Mouse (Mus musculus) heart, postnatal 0 days (tissue): Measurements from ENCODE around the gene Rbfox1.

Experiments
- CTCF ChIP-seq: IDR thresholded peaks from 2 replicates; pipeline ENCODE4 v1.5.1; 2016; ENCODE audit warnings: antibody characterized with exemption, control low read depth, low read depth
- EP300 ChIP-seq: IDR thresholded peaks from 2 replicates; pipeline ENCODE4 v1.6.1; 2016; ENCODE audit warnings: antibody characterized with exemption, low read depth

DNA sequence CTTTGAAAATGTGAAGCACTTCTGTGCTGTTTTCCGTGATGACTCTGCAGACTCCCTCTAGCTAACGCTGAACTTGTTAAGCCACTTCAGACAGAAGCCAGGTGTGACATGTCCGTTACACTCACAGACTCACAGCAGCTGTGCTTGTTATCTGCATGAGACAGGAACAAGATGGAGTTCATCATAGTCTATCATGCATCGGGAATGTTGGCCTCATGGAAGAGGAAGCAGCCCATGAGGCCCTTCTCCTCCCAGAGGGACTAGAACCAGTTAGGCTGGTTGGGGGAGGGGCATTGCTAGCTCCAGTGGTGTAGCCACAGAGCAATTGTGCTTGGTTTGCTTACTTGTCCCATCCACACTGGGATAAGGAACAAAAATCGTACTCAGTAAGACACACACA is 1107.1 kb downstream of the Rbfox1 start:
- TF ChIP-seq CTCF, result no peak
- TF ChIP-seq EP300, result no peak
